Mouse (Mus musculus): ENCODE measurements around the gene Olfr974.
"Not testable (repeated sequence)": the region's sequence is repeated elsewhere in the genome, so short reads cannot be mapped to it uniquely, and the experiment has no call there.

The Olfr974 gene

DNA sequence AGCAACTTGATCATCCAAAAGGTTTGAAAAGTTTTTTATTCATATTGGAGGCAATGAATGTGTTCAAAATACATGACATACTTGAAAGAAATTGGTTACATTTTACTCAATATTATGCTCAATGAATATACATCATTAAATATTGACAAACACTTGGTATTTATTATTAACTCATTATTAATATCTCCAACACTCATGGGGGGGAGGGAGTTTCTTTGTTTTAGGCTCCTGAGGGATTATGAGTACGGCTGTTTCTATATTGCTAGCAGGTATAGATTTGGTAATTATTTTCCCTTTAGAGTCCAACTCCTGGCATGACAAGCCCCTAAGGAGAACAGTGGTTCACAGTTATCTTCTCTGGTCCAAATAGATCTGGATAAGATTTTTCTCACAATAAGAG, at the start of gene Olfr974:
Olfr974 (plus strand) TSS at position 301 of the 400 bp plus-strand sequence.
- no peak for DNase-seq (ENCODE audit: low spot score)

- no peak for DNase-seq (ENCODE audit: low spot score)
Measured at GRCm38 (mm10) chr9:39905106-39905505, 32.2 kb upstream of the Olfr974 start.

DNA sequence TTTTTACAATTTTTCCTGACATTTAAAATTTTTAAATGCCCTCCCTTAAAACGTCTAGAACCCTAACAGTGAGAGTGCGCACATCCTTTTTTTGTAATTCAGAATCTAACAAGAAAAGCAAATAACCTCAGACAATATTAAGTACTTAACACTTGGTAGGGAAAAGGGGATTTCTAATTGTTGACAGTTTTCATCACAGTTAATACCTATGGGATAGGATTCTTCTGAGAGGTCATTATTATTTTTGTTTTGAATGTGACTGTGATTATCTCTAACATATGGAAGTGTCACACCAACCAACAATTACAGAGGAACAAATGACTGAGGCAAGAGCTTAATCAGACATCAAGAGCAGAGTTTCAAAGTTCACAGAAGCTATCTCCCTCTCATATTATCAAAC, 30.3 kb upstream of the Olfr974 start, which contains the start of gene Olfr229:
Olfr229 (plus strand) TSS at position 301 of the 400 bp plus-strand sequence.
- no peak for DNase-seq (ENCODE audit: low spot score)

GRCm38 (mm10) chr9:39909939-39910338, 27.4 kb upstream of the Olfr974 start:
- no peak for DNase-seq (ENCODE audit: low spot score)

- not testable (repeated sequence) for DNase-seq (ENCODE audit: low spot score)
Measured at GRCm38 (mm10) chr9:39927975-39928836, 9.1 kb upstream of the Olfr974 start.

GRCm38 (mm10) chr9:39928837-39929236, 8.5 kb upstream of the Olfr974 start:
- DNase-seq (ENCODE audit: low spot score): not testable (repeated sequence)

DNA sequence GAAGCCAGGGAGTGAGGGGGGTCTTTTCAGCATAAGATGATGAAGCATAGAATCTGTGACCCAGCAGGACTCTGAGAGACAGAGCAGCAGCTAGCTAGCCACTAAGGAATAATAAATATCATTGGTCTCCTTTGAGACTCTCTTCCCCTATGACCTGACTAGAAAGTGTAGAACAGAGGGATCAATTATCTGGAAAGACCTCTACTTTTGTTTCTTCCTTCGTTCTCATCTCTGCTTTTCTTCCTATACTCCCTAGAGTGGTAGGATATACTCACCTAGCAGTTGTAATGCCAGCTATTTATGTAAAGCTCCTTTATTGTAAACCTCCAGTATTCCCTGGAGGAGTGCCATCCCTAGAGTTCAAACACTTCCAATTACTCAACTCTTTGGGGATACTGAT, 14.6 kb downstream of the Olfr974 start, which contains the start of gene Olfr975:
Olfr975 (minus strand) TSS at position 101 of the 400 bp plus-strand sequence.
- DNase-seq (ENCODE audit: low spot score): no peak

- not testable (repeated sequence) for DNase-seq (ENCODE audit: low spot score)
Measured at GRCm38 (mm10) chr9:39961033-39961432, 23.7 kb downstream of the Olfr974 start, which contains the start of gene Olfr976. Gene Olfr976, minus strand, starts transcription at chr9:39961133.

- not testable (repeated sequence) for DNase-seq (ENCODE audit: low spot score)
Measured at GRCm38 (mm10) chr9:39976581-39977145, 39.4 kb downstream of the Olfr974 start.

DNA sequence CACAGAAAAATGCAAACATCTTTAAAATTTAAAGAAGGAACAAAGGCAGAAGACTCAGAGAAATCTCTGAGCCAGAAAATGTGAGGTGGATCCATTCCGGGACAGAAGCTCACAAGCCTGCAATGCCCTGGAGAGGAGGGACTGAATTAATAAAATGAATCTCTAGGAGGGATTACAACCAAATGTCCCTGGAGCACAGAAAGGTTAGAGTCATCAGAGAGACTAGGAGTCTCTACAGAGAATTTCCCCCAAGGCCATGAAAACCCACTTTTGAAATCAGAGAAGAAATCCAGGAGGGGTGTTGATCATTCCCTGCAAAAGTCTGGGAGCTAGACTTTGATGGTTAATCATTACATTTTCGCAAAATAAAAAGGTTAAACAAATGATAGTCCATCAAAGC, 54.5 kb downstream of the Olfr974 start, which contains the start of gene Olfr978:
Olfr978 (plus strand) TSS at position 301 of the 400 bp plus-strand sequence.
- DNase-seq (ENCODE audit: low spot score): no peak
